Mouse (Mus musculus): ENCODE results near the gene Vrk2. TPM values are rescaled to one million over a fixed set of nuclear protein-coding genes. Genes with fewer than 3 reads are reported as not detected.

Gene Vrk2
- total RNA-seq, 2 experiments from 2014 or later = 2.4 to 5.3 TPM

DNA sequence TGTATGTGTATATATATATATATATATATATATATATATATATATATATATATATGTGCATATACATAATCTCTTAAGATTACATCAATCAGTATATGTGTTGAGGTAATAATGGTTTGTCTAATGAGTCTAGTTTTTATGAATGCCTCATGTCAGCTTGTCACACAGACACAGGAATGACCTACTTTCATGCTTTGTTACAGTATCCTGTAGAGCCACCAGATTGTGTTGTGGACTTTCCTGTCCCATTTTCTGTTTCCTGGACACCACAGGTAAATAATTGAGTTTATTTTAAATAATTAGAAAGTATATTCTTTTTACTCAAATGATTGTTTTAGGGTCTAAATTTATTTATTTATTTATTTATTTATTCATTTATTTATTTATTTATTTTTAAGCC, 159.6 kb downstream of the Vrk2 start:
- no peak for DNase-seq (ENCODE audit: low spot score in 2 of 2)

DNA sequence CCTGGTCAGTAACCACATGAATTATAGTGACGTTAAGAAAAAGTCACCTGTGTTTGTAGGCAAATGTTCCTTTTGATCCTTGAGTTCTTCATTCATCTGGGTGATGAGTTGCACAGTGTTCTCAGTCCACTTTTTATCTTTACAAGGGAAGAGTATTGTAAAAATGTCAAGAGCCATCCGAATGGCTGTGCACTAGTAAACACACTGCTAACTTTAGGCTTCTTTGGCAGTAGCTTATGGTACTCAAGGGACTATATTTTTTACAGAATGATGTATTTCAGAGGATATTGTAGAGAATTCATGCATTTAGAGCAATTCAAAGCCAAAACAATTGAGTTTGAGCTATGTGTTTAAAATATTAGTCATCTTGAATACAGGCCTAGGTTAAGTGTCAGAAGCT, 172.3 kb downstream of the Vrk2 start:
- no peak for DNase-seq (ENCODE audit: low spot score in 2 of 2)

Other genes with a start within 250 kb of the Vrk2 start
- 10 to 100 TPM in 1 of 2 experiments, 1 to 10 TPM in 1; 9.0 to 11.6 TPM for gene Fancl, start 207.9 kb downstream of the Vrk2 start, total RNA-seq (2021)
- not detected for gene Gm6899, start 758 bp downstream of the Vrk2 start, total RNA-seq (2021)